Mouse (Mus musculus) ES-Bruce4 (cell line): Measurements from ENCODE around the gene Mroh3. TPM values are rescaled to one million over a fixed set of nuclear protein-coding genes. Genes with fewer than 3 reads are reported as not detected.

ENCODE experiments used
- H3K27ac ChIP-seq: 2 replicates; pipeline ENCODE4 v1.5.1; 2012; ENCODE audit warnings: low read length, inconsistent platforms; ENCODE audit not compliant: insufficient read depth
- H3K27me3 ChIP-seq: 2 replicates; pipeline ENCODE4 v1.6.1; 2012; ENCODE audit warnings: mild to moderate bottlenecking, low read length, inconsistent platforms; ENCODE audit not compliant: control insufficient read depth, poor library complexity, insufficient read depth, severe bottlenecking
- H3K36me3 ChIP-seq: 2 replicates; pipeline ENCODE4 v1.6.1; 2012; ENCODE audit warnings: inconsistent platforms, mild to moderate bottlenecking, low read length, moderate library complexity; ENCODE audit not compliant: control insufficient read depth, poor library complexity, insufficient read depth, severe bottlenecking
- H3K4me1 ChIP-seq: one replicate; pipeline ENCODE4 v1.8.1; 2011; ENCODE audit warnings: low read length; ENCODE audit not compliant: control insufficient read depth, insufficient read depth
- H3K4me3 ChIP-seq: 2 replicates; pipeline ENCODE4 v1.5.1; 2011; ENCODE audit warnings: low read depth, mild to moderate bottlenecking, low read length
- H3K9ac ChIP-seq: 2 replicates; pipeline ENCODE4 v1.6.1; 2012; ENCODE audit warnings: low read depth, mild to moderate bottlenecking, inconsistent platforms; ENCODE audit not compliant: poor library complexity, severe bottlenecking
- H3K9me3 ChIP-seq: replicated peaks from 2 replicates; pipeline ENCODE4 v1.6.1; 2012; ENCODE audit warnings: mild to moderate bottlenecking, low read length, inconsistent platforms; ENCODE audit not compliant: control insufficient read depth, poor library complexity, insufficient read depth, severe bottlenecking
- CTCF ChIP-seq: IDR thresholded peaks from one replicate; pipeline ENCODE4 v1.8.1; 2011; ENCODE audit warnings: low read depth, low read length
- EP300 ChIP-seq: IDR thresholded peaks from 2 replicates; pipeline ENCODE4 v1.6.1; 2011; ENCODE audit warnings: low read depth, low read length; ENCODE audit not compliant: insufficient read depth
- POLR2A ChIP-seq: IDR thresholded peaks from one replicate; pipeline ENCODE4 v1.8.1; 2011; ENCODE audit warnings: low read length; ENCODE audit not compliant: insufficient read depth
- polyA plus RNA-seq: library from polyadenylated mRNA; stranded (reverse); fragments of >200 nt; gene quantifications from 2 replicates; pipeline ENCODE4 v1.2.4, GENCODE M21; 2011; ENCODE audit warnings: low read depth; ENCODE audit not compliant: missing spikeins, insufficient read depth, insufficient read length

Mroh3 gene
- polyA plus RNA-seq, 1 experiment, result 1.3 TPM

DNA sequence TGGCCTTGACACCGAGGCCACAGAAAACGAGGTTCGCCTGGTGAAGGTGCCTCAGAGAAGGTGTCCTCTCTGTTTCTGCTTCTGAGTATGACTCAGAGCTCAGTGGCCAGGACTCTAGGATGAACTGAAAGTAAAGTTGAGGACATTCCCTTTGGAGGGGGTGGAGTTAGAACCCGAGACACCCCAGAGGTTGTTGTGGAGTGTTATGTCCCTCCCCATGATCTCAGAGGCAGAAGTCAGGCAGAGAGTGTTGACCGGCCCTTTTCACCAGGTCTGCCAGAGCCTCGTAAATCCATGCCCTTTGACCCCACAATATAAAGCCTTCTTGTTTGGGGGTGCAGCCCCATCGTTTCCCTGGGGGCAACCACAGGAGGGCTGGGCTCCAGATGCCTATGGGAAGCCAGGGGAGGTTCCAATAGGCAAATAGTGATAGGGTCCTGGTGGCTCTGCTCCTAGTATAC is 75.5 kb downstream of the Mroh3 start:
- H3K27me3 ChIP-seq, result no peaks in the 10 kb centered on the region; the same call in 1 of the 2 replicates

DNA sequence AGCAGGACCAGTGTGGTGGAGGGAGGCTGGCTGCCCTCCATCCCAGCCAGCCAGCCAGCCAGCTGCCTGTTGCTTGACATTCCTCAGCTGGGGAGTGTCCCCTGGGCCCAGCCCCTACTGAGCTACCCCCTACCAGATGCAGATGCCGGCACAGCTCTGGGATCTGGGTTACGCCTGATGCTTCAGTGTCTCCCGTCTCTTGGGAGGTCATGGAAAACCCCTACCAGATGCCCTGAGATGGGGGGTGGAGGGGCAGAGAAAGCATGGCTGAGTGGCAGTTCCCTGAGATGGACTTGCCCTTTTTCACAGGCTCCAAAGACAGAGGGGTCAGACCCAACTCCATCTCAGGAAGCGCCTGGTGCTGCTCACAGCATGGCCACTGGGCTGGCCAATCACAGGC is 76.1 kb downstream of the Mroh3 start:
- no peaks in the 10 kb centered on the region for H3K9me3 ChIP-seq
- H3K4me3 ChIP-seq, result no peak overlapping the region

More for the DNA sequence above, 75.5 kb downstream of the Mroh3 start:
- no peaks in the 10 kb centered on the region for H3K36me3 ChIP-seq
- H3K9me3 ChIP-seq, result no peaks in the 10 kb centered on the region
- H3K9ac ChIP-seq, result no peak overlapping the region
- H3K4me1 ChIP-seq, result peaks cover 22% of the 10 kb centered on the region
- TF ChIP-seq EP300 (no peak), CTCF (no peak), POLR2A (no peak)
- no peak overlapping the region for H3K4me3 ChIP-seq
- H3K27ac ChIP-seq, result no peak overlapping the region

DNA sequence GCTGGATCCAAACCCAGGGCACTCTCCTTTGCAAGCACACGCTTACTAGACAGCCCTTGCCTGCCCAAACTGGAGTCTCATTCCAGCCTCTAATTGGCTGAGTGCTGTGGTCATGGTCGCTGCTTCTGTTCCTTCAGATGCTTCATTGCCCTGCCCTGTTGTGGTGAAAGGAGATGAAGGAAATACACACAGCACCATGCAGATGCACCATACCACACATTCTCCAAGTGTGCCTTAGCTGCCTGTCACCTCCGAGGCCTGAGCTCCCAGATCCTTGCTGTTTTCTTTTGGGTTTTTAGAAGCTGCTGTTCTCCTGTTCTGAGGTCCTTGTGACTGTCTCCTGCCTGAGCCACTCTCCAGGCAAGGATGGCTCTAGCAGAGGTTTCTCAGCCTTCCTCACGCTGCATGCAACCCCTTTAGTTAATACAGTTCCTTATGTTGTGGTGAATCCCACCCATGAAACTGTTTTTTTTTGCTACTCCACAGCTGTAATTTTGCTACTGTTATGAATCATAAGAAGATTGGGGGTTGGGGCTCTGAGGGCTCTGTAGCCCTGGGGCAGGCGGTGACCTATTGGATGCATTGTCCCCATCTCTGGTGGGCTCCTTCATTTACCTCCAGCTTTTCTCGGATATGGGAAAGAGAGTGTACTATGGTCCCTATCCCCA is 76.7 kb downstream of the Mroh3 start:
- no peak overlapping the region for H3K9ac ChIP-seq
- H3K27me3 ChIP-seq, result no peaks in the 10 kb centered on the region; the same call in 1 of the 2 replicates
- H3K27ac ChIP-seq, result no peak overlapping the region
- no peaks in the 10 kb centered on the region for H3K9me3 ChIP-seq
- no peaks in the 10 kb centered on the region for H3K36me3 ChIP-seq
- TF ChIP-seq EP300 (no peak), POLR2A (no peak), CTCF (no peak)
- peaks cover 22% of the 10 kb centered on the region for H3K4me1 ChIP-seq
- H3K4me3 ChIP-seq, result no peak overlapping the region

More for the DNA sequence above, 76.1 kb downstream of the Mroh3 start:
- H3K36me3 ChIP-seq, result no peaks in the 10 kb centered on the region
- no peak overlapping the region for H3K27ac ChIP-seq
- H3K27me3 ChIP-seq, result no peaks in the 10 kb centered on the region; the same call in 1 of the 2 replicates
- peaks cover 22% of the 10 kb centered on the region for H3K4me1 ChIP-seq
- TF ChIP-seq POLR2A (no peak), CTCF (no peak), EP300 (no peak)
- no peak overlapping the region for H3K9ac ChIP-seq

DNA sequence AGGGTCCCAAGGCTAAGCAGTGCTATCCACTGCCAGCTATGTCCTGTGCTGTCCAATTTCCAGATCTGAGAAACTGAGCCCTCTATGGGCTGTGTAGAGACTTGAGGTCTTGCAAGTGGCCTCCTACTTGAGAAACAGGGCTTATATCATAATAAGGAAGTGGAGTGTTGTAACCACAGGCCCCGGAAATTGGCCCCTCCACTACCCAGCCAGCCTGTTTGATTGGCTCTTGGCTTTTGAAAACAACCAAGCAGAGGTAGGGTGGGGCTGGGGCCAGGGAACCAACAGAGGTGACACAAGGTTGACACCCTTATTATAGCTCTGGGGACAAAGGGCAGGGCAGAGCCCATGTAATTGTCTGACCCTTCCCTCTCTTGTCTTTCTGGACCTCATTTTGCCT is 77.6 kb downstream of the Mroh3 start:
- Histone ChIP-seq H3K27ac (no peak overlapping the region), H3K9ac (no peak overlapping the region), H3K4me3 (no peak overlapping the region), H3K4me1 (peaks cover 22% of the 10 kb centered on the region), H3K27me3 (no peaks in the 10 kb centered on the region; the same call in 1 of the 2 replicates), H3K9me3 (no peaks in the 10 kb centered on the region), H3K36me3 (no peaks in the 10 kb centered on the region)
- no peak for TF ChIP-seq POLR2A
- TF ChIP-seq CTCF, result no peak
- no peak for TF ChIP-seq EP300

DNA sequence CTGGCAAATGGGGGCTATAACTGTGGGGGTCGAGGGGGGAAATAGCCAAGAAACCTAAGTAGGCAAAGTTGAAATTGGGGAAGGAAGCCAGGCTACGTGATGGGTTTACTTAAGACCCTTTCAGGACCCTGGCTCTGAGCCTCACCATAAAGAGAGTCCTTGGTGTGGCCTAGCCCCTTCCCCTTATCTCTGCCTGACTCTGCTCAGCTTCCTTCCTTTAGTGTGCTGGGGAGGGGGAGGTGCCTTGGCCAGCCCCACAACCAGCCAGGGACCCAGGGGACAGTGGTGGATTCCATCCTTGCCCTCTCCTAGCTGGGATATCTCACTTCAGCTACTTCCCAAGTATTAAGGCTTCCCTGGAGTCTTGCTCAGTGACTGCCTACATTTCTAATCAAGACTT is 78.1 kb downstream of the Mroh3 start:
- Histone ChIP-seq H3K36me3 (no peaks in the 10 kb centered on the region), H3K27me3 (no peaks in the 10 kb centered on the region; the same call in 1 of the 2 replicates), H3K9ac (no peak overlapping the region), H3K9me3 (no peaks in the 10 kb centered on the region), H3K4me3 (no peak overlapping the region), H3K4me1 (peaks cover 22% of the 10 kb centered on the region), H3K27ac (no peak overlapping the region)
- no peak for TF ChIP-seq CTCF
- TF ChIP-seq POLR2A, result no peak
- TF ChIP-seq EP300, result no peak

DNA sequence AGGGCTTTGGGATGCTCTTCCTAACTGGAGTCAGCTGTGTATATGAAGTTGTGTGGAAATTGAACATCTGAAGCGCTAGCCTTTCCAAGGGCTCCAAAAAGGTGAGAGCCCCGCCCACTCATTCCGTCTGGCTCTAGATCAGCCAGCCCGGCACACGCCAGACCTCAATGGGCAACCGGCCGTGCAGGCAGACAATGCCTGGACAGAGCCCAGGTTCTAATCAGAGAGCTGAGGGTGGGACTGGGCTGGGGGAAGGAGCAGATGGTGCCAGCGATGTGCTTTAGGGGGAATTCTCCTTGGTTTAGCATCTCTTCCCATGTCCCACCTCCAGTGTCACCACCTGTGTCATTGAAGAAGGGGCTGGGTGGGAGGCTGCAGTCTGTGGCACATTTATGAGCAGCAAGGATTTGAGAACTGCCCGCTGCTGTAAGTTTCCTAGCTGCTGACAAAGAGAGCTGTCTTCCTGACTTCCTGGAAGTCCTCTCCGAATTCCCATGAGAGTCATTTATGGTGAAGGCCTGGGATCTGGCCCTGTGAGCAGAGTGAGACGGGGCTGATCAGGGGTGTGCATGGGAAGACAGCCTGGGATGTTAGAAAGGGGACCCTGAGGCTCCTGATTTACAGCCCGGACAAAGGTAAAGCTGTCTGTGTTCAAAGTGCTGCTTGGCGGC is 78.9 kb downstream of the Mroh3 start:
- H3K36me3 ChIP-seq, result no peaks in the 10 kb centered on the region
- H3K27ac ChIP-seq, result no peak overlapping the region
- TF ChIP-seq EP300 (no peak), POLR2A (no peak), CTCF (no peak)
- H3K27me3 ChIP-seq, result no peaks in the 10 kb centered on the region; the same call in 1 of the 2 replicates
- H3K9ac ChIP-seq, result no peak overlapping the region
- no peak overlapping the region for H3K4me3 ChIP-seq
- no peaks in the 10 kb centered on the region for H3K9me3 ChIP-seq
- H3K4me1 ChIP-seq, result peaks cover 24% of the 10 kb centered on the region
